Mouse (Mus musculus) cerebellum, adult 2 months (tissue): ENCODE data around the gene Six4.

Experiments
- CTCF ChIP-seq: fragments of 200-500 bp; IDR thresholded peaks from 2 replicates; pipeline ENCODE4 v1.5.1; 2011; ENCODE audit warnings: low read depth, mild to moderate bottlenecking, control low read depth, low read length, moderate library complexity, borderline replicate concordance; ENCODE audit not compliant: insufficient read depth
- POLR2A ChIP-seq: fragments of 200-500 bp; IDR thresholded peaks from 2 replicates; pipeline ENCODE4 v1.6.1; 2011; ENCODE audit warnings: low read length, control low read depth, borderline replicate concordance; ENCODE audit not compliant: insufficient read depth

DNA sequence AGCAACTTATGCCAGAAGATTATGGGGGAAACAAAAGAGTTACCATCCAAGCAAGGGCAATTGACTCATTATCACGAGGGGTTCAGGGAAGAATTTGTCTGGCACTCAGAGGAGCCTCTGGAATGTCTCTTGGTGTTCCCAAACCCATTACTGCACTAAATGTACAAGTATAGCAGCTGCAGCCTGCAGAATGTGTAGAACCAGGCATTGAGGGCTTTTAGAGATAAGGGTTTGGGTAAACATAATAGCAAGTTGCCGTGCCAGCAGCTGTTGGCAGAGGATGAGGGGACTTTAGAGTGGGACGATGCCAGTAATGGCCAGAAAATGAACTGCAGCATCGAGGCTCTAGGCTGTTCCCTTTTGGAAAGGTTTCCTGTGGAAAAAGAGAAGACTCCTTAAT lies 47.1 kb upstream of the Six4 start:
- TF ChIP-seq POLR2A (no peak), CTCF (no peak)
